Mouse (Mus musculus): Measurements from ENCODE around the gene Trim61.
A peak's percentile ranks its signal among the peaks of the same experiment; 100 is the strongest.
"Not testable (repeated sequence)": the region's sequence is repeated elsewhere in the genome, so short reads cannot be mapped to it uniquely, and the experiment has no call there.

Trim61 gene

GRCm38 (mm10) chr8:65018423-65018822 lies at the start of gene Trim61, which contains the start of gene Trim60:
Gene Trim61, minus strand, starts transcription at chr8:65018523.
Gene Trim60, minus strand, starts transcription at chr8:65018584.
- DNase-seq (ENCODE audit: low read depth, low spot score), result no peak

GRCm38 (mm10) chr8:65067694-65068472 lies 49.6 kb upstream of the Trim61 start:
- no peak for DNase-seq (ENCODE audit: low read depth, low spot score)

- DNase-seq (ENCODE audit: low read depth, low spot score), result no peak
These were observed 48.7 kb upstream of the Trim61 start for GRCm38 (mm10) chr8:65067031-65067430.

- DNase-seq (ENCODE audit: low read depth, low spot score), result no peak
These were observed 47.3 kb upstream of the Trim61 start for GRCm38 (mm10) chr8:65065622-65066021.

GRCm38 (mm10) chr8:65064071-65064470 lies 45.7 kb upstream of the Trim61 start:
- DNase-seq (ENCODE audit: low read depth, low spot score), result no peak

- DNase-seq (ENCODE audit: low read depth, low spot score), result no peak
These were observed 43.9 kb upstream of the Trim61 start for GRCm38 (mm10) chr8:65062195-65062594.

GRCm38 (mm10) chr8:65056722-65057121 lies 38.4 kb upstream of the Trim61 start:
- DNase-seq (ENCODE audit: low read depth, low spot score), result no peak

- no peak for DNase-seq (ENCODE audit: low read depth, low spot score)
These were observed 35.6 kb upstream of the Trim61 start for GRCm38 (mm10) chr8:65053968-65054367.

- no peak for DNase-seq (ENCODE audit: low read depth, low spot score)
These were observed 35.2 kb upstream of the Trim61 start for GRCm38 (mm10) chr8:65053554-65053953.

GRCm38 (mm10) chr8:65047801-65048200 lies 29.5 kb upstream of the Trim61 start:
- DNase-seq (ENCODE audit: low read depth, low spot score), result no peak

- no peak for DNase-seq (ENCODE audit: low read depth, low spot score)
These were observed 28.9 kb upstream of the Trim61 start for GRCm38 (mm10) chr8:65047193-65047592.

- no peak for DNase-seq (ENCODE audit: low read depth, low spot score)
These were observed 28.2 kb upstream of the Trim61 start for GRCm38 (mm10) chr8:65046565-65046964.

- no peak for DNase-seq (ENCODE audit: low read depth, low spot score)
These were observed 18.8 kb upstream of the Trim61 start, which contains the start of gene Apela for GRCm38 (mm10) chr8:65037117-65037533. Gene Apela, minus strand, starts transcription at chr8:65037336.

- DNase-seq (ENCODE audit: low read depth, low spot score), result no peak
These were observed 15.8 kb upstream of the Trim61 start for GRCm38 (mm10) chr8:65034136-65034535.

GRCm38 (mm10) chr8:65033056-65033455 lies 14.7 kb upstream of the Trim61 start:
- DNase-seq (ENCODE audit: low read depth, low spot score), result no peak

GRCm38 (mm10) chr8:65032107-65032506 lies 13.8 kb upstream of the Trim61 start:
- DNase-seq (ENCODE audit: low read depth, low spot score), result no peak

- DNase-seq (ENCODE audit: low read depth, low spot score), result no peak
These were observed 12.6 kb upstream of the Trim61 start for GRCm38 (mm10) chr8:65030735-65031485.

GRCm38 (mm10) chr8:65029776-65030175 lies 11.5 kb upstream of the Trim61 start:
- no peak for DNase-seq (ENCODE audit: low read depth, low spot score)

- no peak for DNase-seq (ENCODE audit: low read depth, low spot score)
These were observed 10.8 kb upstream of the Trim61 start for GRCm38 (mm10) chr8:65028959-65029686.

GRCm38 (mm10) chr8:65022485-65022884 lies 4.2 kb upstream of the Trim61 start:
- DNase-seq (ENCODE audit: low read depth, low spot score), result peak; percentile 3

- not testable (repeated sequence) for DNase-seq (ENCODE audit: low read depth, low spot score)
These were observed 10.7 kb downstream of the Trim61 start for GRCm38 (mm10) chr8:65007616-65008015.

GRCm38 (mm10) chr8:64998806-64999365 lies 19.4 kb downstream of the Trim61 start:
- no peak for DNase-seq (ENCODE audit: low read depth, low spot score)

Data from telencephalon, adult 2 months (tissue).